Mouse (Mus musculus) ES-Bruce4 (cell line): Measurements from ENCODE around the gene Tspan9. TPM values are rescaled to one million over a fixed set of nuclear protein-coding genes. Genes with fewer than 3 reads are reported as not detected.

Source experiments
- H3K27ac ChIP-seq: 2 replicates; pipeline ENCODE4 v1.5.1; 2012; ENCODE audit warnings: low read length, inconsistent platforms; ENCODE audit not compliant: insufficient read depth
- H3K27me3 ChIP-seq: 2 replicates; pipeline ENCODE4 v1.6.1; 2012; ENCODE audit warnings: mild to moderate bottlenecking, low read length, inconsistent platforms; ENCODE audit not compliant: control insufficient read depth, poor library complexity, insufficient read depth, severe bottlenecking
- H3K36me3 ChIP-seq: 2 replicates; pipeline ENCODE4 v1.6.1; 2012; ENCODE audit warnings: inconsistent platforms, mild to moderate bottlenecking, low read length, moderate library complexity; ENCODE audit not compliant: control insufficient read depth, poor library complexity, insufficient read depth, severe bottlenecking
- H3K4me1 ChIP-seq: one replicate; pipeline ENCODE4 v1.8.1; 2011; ENCODE audit warnings: low read length; ENCODE audit not compliant: control insufficient read depth, insufficient read depth
- H3K4me3 ChIP-seq: 2 replicates; pipeline ENCODE4 v1.5.1; 2011; ENCODE audit warnings: low read depth, mild to moderate bottlenecking, low read length
- H3K9ac ChIP-seq: 2 replicates; pipeline ENCODE4 v1.6.1; 2012; ENCODE audit warnings: low read depth, mild to moderate bottlenecking, inconsistent platforms; ENCODE audit not compliant: poor library complexity, severe bottlenecking
- H3K9me3 ChIP-seq: replicated peaks from 2 replicates; pipeline ENCODE4 v1.6.1; 2012; ENCODE audit warnings: mild to moderate bottlenecking, low read length, inconsistent platforms; ENCODE audit not compliant: control insufficient read depth, poor library complexity, insufficient read depth, severe bottlenecking
- CTCF ChIP-seq: IDR thresholded peaks from one replicate; pipeline ENCODE4 v1.8.1; 2011; ENCODE audit warnings: low read depth, low read length
- EP300 ChIP-seq: IDR thresholded peaks from 2 replicates; pipeline ENCODE4 v1.6.1; 2011; ENCODE audit warnings: low read depth, low read length; ENCODE audit not compliant: insufficient read depth
- POLR2A ChIP-seq: IDR thresholded peaks from one replicate; pipeline ENCODE4 v1.8.1; 2011; ENCODE audit warnings: low read length; ENCODE audit not compliant: insufficient read depth
- polyA plus RNA-seq: library from polyadenylated mRNA; stranded (reverse); fragments of >200 nt; gene quantifications from 2 replicates; pipeline ENCODE4 v1.2.4, GENCODE M21; 2011; ENCODE audit warnings: low read depth; ENCODE audit not compliant: missing spikeins, insufficient read depth, insufficient read length

Gene Tspan9
- polyA plus RNA-seq, 1 experiment: 90.5 TPM

- Histone ChIP-seq H3K36me3 (no peaks in the 10 kb centered on the region), H3K9ac (no peak overlapping the region), H3K9me3 (no peaks in the 10 kb centered on the region), H3K27ac (no peak overlapping the region), H3K27me3 (no peaks in the 10 kb centered on the region), H3K4me1 (peaks cover 10% of the 10 kb centered on the region), H3K4me3 (no peak overlapping the region)
- TF ChIP-seq POLR2A: no peak
- no peak for TF ChIP-seq CTCF
- TF ChIP-seq EP300: no peak
These were observed 12.7 kb downstream of the Tspan9 start for GRCm38 (mm10) chr6:128130686-128131085.

- peaks cover 9% of the 10 kb centered on the region for H3K4me1 ChIP-seq
These were observed 14.0 kb downstream of the Tspan9 start for GRCm38 (mm10) chr6:128129382-128129781.

GRCm38 (mm10) chr6:128127312-128127711 lies 16.1 kb downstream of the Tspan9 start:
- H3K27me3 ChIP-seq: no peaks in the 10 kb centered on the region
- H3K9ac ChIP-seq: no peak overlapping the region
- no peaks in the 10 kb centered on the region for H3K4me1 ChIP-seq
- H3K36me3 ChIP-seq: no peaks in the 10 kb centered on the region
- no peaks in the 10 kb centered on the region for H3K9me3 ChIP-seq
- no peak overlapping the region for H3K4me3 ChIP-seq
- no peak for TF ChIP-seq CTCF
- no peak for TF ChIP-seq EP300
- no peak for TF ChIP-seq POLR2A
- no peak overlapping the region for H3K27ac ChIP-seq

More at GRCm38 (mm10) chr6:128129382-128129781, 14.0 kb downstream of the Tspan9 start:
- Histone ChIP-seq H3K36me3 (no peaks in the 10 kb centered on the region), H3K27ac (no peak overlapping the region), H3K4me3 (no peak overlapping the region), H3K9me3 (no peaks in the 10 kb centered on the region), H3K27me3 (no peaks in the 10 kb centered on the region), H3K9ac (no peak overlapping the region)
- no peak for TF ChIP-seq EP300

GRCm38 (mm10) chr6:128126876-128127275 lies 16.5 kb downstream of the Tspan9 start:
- Histone ChIP-seq H3K36me3 (no peaks in the 10 kb centered on the region), H3K9ac (no peak overlapping the region), H3K4me3 (no peak overlapping the region), H3K4me1 (no peaks in the 10 kb centered on the region), H3K9me3 (no peaks in the 10 kb centered on the region), H3K27me3 (no peaks in the 10 kb centered on the region), H3K27ac (no peak overlapping the region)
- TF ChIP-seq CTCF: no peak
- TF ChIP-seq EP300: no peak
- TF ChIP-seq POLR2A: no peak

GRCm38 (mm10) chr6:128125464-128125863 lies 17.9 kb downstream of the Tspan9 start:
- Histone ChIP-seq H3K36me3 (no peaks in the 10 kb centered on the region), H3K27me3 (no peaks in the 10 kb centered on the region), H3K9ac (no peak overlapping the region), H3K9me3 (no peaks in the 10 kb centered on the region), H3K4me3 (no peak overlapping the region), H3K27ac (no peak overlapping the region), H3K4me1 (no peaks in the 10 kb centered on the region)
- TF ChIP-seq CTCF (no peak), POLR2A (no peak), EP300 (no peak)

GRCm38 (mm10) chr6:128124222-128124971 lies 19.0 kb downstream of the Tspan9 start:
- Histone ChIP-seq H3K27ac (no peak overlapping the region), H3K4me3 (no peak overlapping the region), H3K27me3 (no peaks in the 10 kb centered on the region), H3K36me3 (no peaks in the 10 kb centered on the region), H3K4me1 (no peaks in the 10 kb centered on the region), H3K9me3 (no peaks in the 10 kb centered on the region), H3K9ac (no peak overlapping the region)
- TF ChIP-seq EP300: no peak
- TF ChIP-seq CTCF: no peak
- TF ChIP-seq POLR2A: no peak
